Mouse (Mus musculus) kidney, adult 2 months (tissue): Measurements from ENCODE around the gene Rbm8a2. TPM values are rescaled to one million over a fixed set of nuclear protein-coding genes. Genes with fewer than 3 reads are reported as not detected.

Experiments used
- DNase-seq: peaks from one replicate; pipeline ENCODE4 v3.0.0; 2021
- H3K27ac ChIP-seq: fragments of 200-500 bp; 2 replicates; pipeline ENCODE4 v1.5.1; 2012; ENCODE audit warnings: low read depth, low read length, control low read depth, inconsistent platforms; ENCODE audit not compliant: insufficient read depth
- H3K27me3 ChIP-seq: fragments of 200-500 bp; replicated peaks from 2 replicates; pipeline ENCODE4 v1.6.1; 2012; ENCODE audit warnings: mild to moderate bottlenecking, moderate library complexity, low read length, inconsistent platforms; ENCODE audit not compliant: control insufficient read depth, insufficient read depth
- H3K36me3 ChIP-seq: fragments of 200-500 bp; 2 replicates; pipeline ENCODE4 v1.6.1; 2012; ENCODE audit warnings: mild to moderate bottlenecking, moderate library complexity, low read length, inconsistent platforms; ENCODE audit not compliant: control insufficient read depth, insufficient read depth
- H3K4me1 ChIP-seq: fragments of 200-500 bp; 2 replicates; pipeline ENCODE4 v1.6.1; 2011; ENCODE audit warnings: low read length; ENCODE audit not compliant: control insufficient read depth, insufficient read depth
- H3K4me3 ChIP-seq: fragments of 200-500 bp; 2 replicates; pipeline ENCODE4 v1.5.1; 2011; ENCODE audit warnings: mild to moderate bottlenecking, low read depth, low read length, control low read depth; ENCODE audit not compliant: insufficient read depth
- CTCF ChIP-seq: fragments of 200-500 bp; conservative IDR thresholded peaks from 2 replicates; pipeline ENCODE4 v1.5.1; 2011; ENCODE audit warnings: low read depth, mild to moderate bottlenecking, control low read depth, low read length, moderate library complexity, mixed read lengths; ENCODE audit not compliant: insufficient read depth, insufficient read length
- POLR2A ChIP-seq: fragments of 200-500 bp; IDR thresholded peaks from one replicate; pipeline ENCODE4 v1.6.1; 2011; ENCODE audit warnings: low read depth, low read length, control low read depth
- WGBS: fragments of 180-500 bp; shearing (Covaris S2); methylation state at CpG from one replicate; pipeline ENCODE4 v1.1.7; 2018; 5-methylcytosine and 5-hydroxymethylcytosine counted together
- polyA plus RNA-seq: library from polyadenylated mRNA; depleted of rRNA; stranded (reverse); fragments of >200 nt; gene quantifications from 2 replicates; pipeline ENCODE4 v1.2.3, GENCODE M21; 2012

Gene Rbm8a2
- polyA plus RNA-seq, 1 experiment = not detected

DNA sequence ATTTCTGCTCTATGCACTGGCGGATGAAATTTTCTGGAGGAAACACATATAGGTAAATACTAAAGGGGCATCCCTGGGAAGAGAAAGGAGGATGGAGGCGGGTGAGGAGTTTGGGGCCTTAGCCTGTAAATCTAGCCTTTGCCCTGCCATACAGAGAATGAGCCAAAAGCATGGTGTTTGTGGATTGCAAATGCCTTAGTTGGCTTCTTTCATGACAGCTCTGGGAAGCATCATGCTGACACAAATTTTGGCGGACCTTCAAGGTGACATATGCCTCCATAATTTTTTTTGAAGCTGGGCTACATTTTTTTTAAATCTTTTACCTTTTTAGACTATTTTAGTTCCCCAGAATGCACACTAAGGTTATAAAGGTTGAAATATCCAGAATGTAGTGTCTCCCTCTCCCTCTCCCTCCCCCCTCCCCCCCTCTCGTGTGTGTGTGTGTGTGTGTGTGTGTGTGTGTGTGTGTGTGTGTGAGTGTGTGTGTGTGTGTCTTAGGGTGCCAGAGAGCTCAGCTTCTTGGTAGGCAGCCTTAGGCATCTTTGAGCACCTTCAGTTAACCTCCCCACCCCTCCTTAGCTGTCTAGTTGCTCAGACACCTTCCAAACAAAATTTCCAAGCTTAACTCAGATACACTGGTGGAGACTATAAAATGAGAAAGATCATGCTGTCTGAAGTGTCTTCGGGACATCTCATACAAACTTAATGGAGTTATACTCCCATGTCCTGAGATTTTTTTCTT, 11.7 kb downstream of the Rbm8a2 start:
- no peaks in the 10 kb centered on the region for H3K36me3 ChIP-seq
- no peaks in the 10 kb centered on the region for H3K4me1 ChIP-seq
- TF ChIP-seq POLR2A (no peak), CTCF (no peak)
- no peaks in the 10 kb centered on the region for H3K27me3 ChIP-seq
- H3K4me3 ChIP-seq = no peak overlapping the region
- WGBS = 92% methylated on average over 5 of the region's 5 CpGs
- no peak for DNase-seq
- H3K27ac ChIP-seq = no peak overlapping the region

DNA sequence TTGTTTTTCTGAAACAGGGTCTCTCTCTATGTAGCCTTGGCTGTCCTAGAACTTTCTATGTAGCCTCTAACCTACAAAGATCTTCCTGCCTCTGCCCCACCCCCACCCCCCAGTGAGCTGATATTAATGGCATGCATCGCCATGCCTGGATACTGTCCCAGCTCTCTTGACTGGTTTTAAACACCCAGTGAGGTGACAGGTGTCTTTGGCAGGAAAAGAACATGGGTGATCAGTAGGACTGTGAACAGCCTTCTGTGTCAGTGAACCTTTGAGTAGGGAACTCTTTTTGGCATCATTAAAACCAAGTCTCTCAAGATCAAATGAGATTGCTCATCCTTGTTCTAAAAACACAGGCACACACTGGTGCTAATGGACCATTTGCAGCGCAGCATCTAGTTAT, 17.1 kb downstream of the Rbm8a2 start:
- Histone ChIP-seq H3K36me3 (no peaks in the 10 kb centered on the region), H3K27ac (no peak overlapping the region), H3K4me1 (no peaks in the 10 kb centered on the region), H3K4me3 (no peak overlapping the region), H3K27me3 (no peaks in the 10 kb centered on the region)
- DNase-seq = no peak
- TF ChIP-seq CTCF = no peak
- TF ChIP-seq POLR2A = no peak
- 88% methylated on average over 2 of the region's 2 CpGs for WGBS

DNA sequence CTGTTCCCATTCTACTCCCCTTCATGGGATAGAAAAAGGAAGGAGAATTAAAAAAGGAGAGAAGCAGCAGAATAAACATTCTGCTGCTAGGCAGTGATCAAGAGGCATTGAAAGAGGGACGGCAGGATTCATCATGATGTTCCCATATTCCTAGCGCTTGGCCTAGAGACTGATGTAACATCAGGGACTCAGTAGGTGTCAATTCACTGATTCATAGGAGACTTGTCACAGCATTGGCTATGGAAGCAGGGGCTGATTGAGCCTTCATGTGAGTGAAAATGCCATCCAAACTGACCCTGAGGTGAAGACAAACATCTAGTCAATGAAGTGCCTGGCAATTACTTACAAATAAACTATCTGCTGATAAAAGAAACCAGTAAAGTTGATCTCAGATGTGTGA, 28.1 kb downstream of the Rbm8a2 start:
- no peak overlapping the region for H3K4me3 ChIP-seq
- H3K27ac ChIP-seq = no peak overlapping the region
- DNase-seq = no peak
- 85% methylated on average over 2 of the region's 2 CpGs for WGBS
- no peak for TF ChIP-seq CTCF
- TF ChIP-seq POLR2A = no peak
- H3K36me3 ChIP-seq = no peaks in the 10 kb centered on the region
- H3K4me1 ChIP-seq = no peaks in the 10 kb centered on the region
- no peaks in the 10 kb centered on the region for H3K27me3 ChIP-seq

DNA sequence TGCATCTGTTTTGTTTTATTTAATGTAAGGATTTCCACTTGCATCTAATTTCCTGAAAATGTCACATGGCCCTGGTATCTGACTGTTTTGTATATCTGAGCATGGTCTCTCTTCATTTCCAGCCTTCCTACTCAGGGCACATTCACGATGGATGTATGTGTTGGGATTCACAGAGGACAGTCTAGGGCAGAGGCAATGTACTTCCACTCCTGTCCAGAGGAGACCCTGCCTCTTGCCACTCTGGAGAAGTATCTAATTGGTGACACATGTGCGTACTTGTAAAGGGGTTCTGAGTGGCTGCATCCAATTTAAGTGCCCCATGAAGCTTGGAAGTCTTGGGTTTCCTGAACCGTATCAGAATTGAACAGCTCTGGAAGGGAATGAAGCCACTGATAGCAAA, 28.5 kb downstream of the Rbm8a2 start:
- 57% methylated on average over 3 of the region's 3 CpGs for WGBS
- Histone ChIP-seq H3K4me3 (no peak overlapping the region), H3K36me3 (no peaks in the 10 kb centered on the region), H3K4me1 (no peaks in the 10 kb centered on the region), H3K27ac (no peak overlapping the region), H3K27me3 (no peaks in the 10 kb centered on the region)
- DNase-seq = no peak
- TF ChIP-seq POLR2A (no peak), CTCF (no peak)

DNA sequence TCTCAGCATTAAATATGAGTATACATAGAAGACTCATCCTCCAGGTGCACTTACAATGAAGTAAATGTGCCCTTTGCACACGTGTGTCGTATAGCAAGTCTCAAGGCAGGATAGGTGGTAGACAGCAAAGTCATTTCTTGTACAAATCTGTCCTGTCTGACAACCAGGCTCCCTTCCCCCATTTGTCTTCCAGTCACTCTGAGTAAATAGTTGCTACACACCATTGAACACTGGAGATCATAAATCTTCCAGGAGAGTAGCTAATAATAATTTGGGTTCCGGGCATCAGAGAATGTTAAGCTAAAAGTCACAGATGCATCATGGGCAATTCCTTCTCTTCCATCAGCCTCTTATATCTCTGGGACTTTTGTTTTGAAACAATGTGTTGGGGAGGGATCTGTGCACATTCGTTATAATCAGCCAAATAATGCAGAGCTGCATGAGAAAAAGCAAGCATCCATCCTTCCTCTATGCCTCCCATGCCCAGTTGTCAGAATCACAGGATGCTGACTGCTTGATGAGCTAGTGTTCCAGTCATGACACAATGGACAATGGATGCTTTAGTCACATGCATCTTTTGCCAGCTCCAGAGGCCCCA, 32.1 kb downstream of the Rbm8a2 start:
- WGBS = 17% methylated on average over 4 of the region's 4 CpGs
- H3K36me3 ChIP-seq = no peaks in the 10 kb centered on the region

DNA sequence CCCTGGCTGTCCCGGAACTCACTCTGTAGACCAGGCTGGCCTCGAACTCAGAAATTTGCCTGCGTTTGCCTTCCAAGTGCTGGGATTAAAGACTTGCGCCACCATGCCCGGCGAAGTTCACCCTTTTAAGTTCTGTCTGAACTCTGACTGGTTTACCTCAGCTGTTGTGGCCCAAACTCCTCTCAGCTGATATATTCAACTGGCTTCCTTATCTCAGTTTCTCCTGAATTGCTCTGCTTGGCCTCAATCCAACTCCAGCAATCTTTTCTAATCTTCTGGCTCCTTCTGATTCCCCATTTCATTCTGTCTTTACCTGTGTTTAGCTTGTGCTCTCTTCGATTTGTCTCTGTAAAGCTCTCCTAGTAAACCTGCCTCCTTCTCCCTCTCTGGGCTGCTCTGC, 35.7 kb downstream of the Rbm8a2 start:
- Histone ChIP-seq H3K27me3 (no peaks in the 10 kb centered on the region), H3K36me3 (no peaks in the 10 kb centered on the region), H3K4me3 (no peak overlapping the region), H3K27ac (no peak overlapping the region), H3K4me1 (no peaks in the 10 kb centered on the region)
- 95% methylated on average over 7 of the region's 7 CpGs for WGBS
- no peak for DNase-seq
- TF ChIP-seq CTCF (no peak), POLR2A (no peak)

More for the DNA sequence above, 32.1 kb downstream of the Rbm8a2 start:
- Histone ChIP-seq H3K4me1 (no peaks in the 10 kb centered on the region), H3K4me3 (no peak overlapping the region), H3K27ac (no peak overlapping the region), H3K27me3 (no peaks in the 10 kb centered on the region)
- TF ChIP-seq CTCF = no peak
- TF ChIP-seq POLR2A = no peak
- no peak for DNase-seq

DNA sequence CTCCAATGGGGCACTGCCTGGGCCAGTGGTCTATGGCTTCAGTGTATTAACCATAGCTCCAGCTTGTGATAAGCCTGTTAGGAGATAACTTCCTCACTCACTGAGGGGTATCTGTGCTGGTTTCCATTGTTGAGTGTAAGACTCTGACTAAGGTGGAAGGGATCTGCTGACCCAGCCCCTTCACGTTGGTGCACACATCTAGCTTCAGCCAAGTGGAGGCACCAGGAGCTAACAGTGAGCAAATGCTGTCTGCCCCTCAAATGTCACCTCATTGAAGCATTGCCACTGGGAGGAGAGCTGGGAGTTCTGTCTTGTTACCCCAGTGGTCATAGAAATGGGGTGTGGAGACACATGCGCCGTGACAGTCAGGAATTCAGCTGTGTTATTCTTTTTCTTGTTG, 40.2 kb downstream of the Rbm8a2 start:
- no peak for TF ChIP-seq CTCF
- 84% methylated on average over 3 of the region's 3 CpGs for WGBS
- no peak for DNase-seq

More for the DNA sequence above, 40.2 kb downstream of the Rbm8a2 start:
- Histone ChIP-seq H3K27ac (no peak overlapping the region), H3K4me3 (no peak overlapping the region), H3K36me3 (no peaks in the 10 kb centered on the region), H3K27me3 (no peaks in the 10 kb centered on the region), H3K4me1 (0 out of 2 replicates have a peak, but pooled peaks cover 2% of the 10 kb centered on the region)
